Mouse (Mus musculus) embryo, embryonic 11.5 days (tissue): ENCODE measurements around the gene Dand5.

Experiments used
- DNase-seq: peaks from one replicate; pipeline ENCODE4 v3.0.0-alpha.2; 2012; ENCODE audit warnings: low read depth, low spot score

The Dand5 gene

GRCm38 (mm10) chr8:84822723-84823122 is at the start of gene Dand5:
Dand5 (minus strand) TSS chr8:84822823.
- DNase-seq = no peak

DNA sequence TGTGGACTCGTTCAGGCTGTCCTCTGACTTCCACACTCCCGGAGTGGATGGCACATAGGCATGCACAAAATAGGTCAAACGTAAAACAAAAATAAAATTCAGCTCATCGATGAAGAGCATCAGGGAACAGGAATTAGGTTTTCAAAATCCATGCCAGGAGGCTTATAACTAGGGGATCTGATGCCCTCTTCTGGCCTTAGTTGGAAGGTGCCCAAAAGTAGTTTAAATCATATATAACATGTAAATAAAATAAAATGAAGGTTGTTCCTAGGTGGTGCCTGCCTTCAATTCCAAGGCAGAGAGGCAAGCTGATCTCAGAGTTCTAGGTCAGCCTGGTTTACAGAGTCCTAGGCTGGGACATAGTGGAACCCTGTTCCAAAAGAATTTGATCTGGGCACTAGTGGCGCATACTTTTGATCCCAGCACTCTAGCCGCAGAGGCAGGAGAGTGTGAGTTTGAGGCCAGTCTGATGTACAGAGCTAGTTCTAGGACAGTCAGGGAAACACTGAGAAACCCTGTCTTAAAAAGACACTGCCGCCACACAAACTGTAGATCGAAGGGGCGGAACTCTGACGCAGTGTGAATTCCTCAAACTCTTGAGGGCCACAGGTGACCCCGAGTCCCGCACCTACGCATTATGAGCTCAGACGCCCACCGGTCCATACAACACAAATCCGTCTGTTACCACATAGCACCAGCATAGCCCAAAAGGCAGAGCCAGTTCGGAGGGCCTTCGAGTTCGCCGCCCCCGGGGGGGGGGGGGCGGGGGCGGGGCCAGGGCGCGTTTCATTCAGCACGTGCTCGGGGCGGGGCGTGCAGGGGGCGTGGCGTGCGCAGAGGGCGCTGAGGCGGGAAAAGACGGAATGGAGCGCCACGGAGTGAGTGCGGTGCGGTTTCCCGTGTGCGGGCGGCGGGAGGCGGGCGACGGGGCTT is 49.0 kb upstream of the Dand5 start, which contains the start of gene Syce2:
Gene Syce2, plus strand, starts transcription at position 736 of the 933 bp plus-strand sequence.
- peak; percentile 59 for DNase-seq

DNA sequence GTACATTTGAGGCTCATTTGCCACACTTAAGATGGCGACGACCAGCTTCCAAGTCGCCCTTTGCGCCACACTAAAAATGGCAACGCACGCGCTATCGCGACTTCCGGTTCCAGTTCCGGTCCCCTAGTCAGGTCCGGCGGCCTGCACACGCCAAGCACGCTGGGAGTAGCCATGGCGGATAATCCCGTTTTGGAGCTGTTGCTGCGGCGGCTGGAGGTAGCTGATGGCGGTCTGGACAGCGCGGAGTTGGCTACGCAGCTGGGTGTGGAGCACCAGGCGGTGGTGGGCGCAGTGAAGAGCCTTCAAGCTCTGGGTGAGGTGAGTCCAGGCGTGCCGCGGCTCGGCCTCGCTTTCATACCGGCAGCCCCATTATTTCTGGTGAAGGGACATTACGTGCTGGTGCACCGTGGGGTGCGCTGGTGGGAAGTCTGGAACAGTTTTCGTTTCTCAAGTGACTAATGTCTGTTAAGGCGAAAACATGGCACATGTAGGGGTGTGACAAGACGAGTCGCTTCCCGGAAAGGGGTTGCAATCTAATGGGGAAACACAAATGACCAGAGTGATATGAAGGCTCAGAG is 34.3 kb upstream of the Dand5 start, which contains the start of gene Farsa:
Gene Farsa, plus strand, starts transcription at position 126 of the 578 bp plus-strand sequence.
- DNase-seq = peak; percentile 87

DNA sequence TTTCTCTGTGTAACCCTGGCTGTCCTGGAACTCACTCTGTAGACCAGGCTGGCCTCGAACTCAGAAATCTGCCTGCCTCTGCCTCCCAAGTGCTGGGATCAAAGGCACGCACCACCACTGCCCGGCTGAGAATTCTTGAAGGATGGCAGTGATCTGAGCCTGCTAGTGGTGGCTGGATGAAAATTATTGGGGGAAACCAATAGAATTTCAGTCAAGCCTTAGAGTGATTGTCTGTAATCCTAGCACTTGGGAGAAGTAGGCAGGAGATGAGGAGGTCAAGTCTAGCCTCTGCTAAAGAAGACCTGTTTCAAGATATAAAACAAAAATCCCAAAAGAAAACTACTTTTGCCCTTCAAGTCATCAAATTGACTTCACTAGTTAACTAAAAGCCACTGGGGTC is 33.8 kb upstream of the Dand5 start:
- no peak for DNase-seq

DNA sequence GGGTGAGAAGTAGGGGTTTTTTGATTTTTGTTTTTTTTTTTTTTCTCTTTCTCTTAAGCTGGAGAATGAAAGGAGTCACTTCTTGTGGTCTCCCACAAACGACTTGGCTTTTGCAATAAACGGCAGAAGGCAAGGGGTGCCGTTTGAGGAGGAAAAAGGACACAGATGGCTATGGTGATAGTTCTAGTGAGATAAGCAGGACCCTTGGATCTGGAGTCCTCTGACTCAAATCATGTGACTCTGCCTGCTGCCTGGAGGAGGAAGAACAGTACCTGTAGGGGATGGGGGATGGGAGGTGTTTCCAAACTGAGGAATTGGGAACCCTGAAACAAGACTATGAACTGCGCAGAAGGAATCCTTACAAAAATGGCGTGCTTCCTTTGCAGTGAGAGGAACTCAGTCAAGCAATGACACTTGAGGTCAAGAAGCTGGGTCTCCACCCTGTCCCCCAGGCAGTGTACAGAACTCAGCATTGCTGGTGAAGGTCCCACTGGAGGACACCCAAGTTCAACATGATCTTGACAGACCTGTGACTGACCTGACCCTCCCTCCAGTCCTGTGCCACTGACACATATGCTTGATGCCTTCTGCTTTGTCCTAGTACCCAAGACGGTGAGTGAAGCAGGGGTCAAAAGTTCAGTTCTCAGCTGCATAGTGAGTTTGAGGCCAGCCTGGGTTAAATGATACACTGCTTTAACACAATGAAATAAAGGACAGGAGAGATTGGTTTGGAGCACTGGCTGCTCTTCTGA is 25.2 kb upstream of the Dand5 start:
- DNase-seq = no peak

- peak; percentile 99 for DNase-seq
These were observed 24.3 kb upstream of the Dand5 start, which contains the start of gene Calr for GRCm38 (mm10) chr8:84846722-84847572. Calr (minus strand) TSS chr8:84846934.

DNA sequence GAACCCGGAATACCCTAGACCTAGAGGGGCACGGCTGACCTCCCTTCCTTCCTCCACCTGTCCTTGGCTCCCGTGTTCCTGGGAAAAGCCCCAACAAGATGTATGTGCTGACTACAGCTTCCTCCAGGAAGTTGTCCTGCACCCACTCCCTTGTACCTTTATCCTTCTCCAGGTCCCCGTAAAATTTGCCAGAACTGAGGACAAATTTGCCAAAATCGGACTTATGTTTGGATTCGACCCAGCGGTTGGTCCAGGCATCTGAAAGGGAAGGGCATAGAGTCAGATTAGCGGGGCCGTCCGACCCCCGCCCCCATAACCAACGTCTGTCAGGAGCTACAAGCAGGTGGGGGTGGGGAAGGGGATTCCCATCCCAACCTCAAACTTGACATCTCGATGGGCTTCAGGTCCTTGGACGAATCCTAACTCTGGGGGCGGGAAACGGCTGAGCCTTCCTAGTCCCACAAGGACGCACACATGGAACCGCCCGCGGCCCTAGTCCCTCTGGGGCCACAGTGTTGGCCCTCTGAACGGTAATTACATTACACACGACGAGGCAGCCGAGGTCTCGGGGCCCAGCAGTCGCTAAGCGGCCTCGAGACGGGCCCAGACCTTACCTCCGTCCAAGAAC is 23.6 kb upstream of the Dand5 start:
- no peak for DNase-seq

GRCm38 (mm10) chr8:84845355-84846093 is 22.9 kb upstream of the Dand5 start:
- DNase-seq = no peak

DNA sequence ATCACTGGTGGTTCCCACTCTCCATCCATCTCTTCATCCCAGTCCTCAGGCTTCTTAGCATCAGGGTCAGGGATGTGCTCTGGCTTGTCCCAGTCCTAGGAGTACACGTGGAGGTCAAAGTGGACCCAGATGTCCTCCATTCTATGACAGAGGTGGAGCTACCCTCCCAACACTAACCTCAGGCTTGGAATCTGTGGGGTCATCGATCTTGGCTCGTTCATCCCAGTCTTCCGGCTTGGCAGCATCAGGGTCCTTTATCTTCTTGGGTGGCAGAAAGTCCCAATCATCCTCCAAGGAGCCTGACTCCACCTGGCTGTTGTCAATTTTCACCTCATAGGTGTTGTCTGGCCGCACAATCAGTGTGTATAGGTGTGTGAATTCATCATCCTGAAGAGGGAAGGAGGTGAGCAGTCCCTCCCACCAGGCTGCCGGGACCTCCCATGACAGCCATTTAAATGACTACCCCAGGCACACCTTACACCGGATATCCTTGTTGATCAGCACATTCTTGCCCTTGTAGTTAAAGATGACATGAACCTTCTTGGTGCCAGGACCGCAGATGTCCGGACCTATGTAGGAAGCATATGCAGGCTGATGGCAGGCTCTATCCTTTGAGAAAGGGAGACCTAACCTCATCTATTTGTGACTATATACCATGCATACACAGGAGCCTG is 21.9 kb upstream of the Dand5 start:
- DNase-seq = no peak

DNA sequence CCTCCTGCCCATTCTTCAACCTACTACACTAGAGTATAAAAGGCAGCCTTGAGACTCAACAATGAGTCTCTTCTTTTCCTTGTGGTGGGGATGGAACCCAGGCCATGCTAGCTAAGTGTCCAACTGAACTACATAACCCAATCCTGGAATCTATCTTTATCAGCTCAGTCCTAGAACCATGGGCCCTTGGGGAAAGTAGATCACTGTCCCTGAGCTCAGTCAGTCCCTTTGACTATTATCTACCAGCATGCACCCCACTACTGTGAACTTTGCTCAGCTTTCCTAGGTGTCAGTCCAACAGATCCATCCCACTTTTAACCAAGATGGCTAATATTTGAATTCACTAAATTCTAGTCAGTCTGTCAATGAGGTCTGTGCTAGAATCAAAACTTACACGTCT is 18.9 kb upstream of the Dand5 start:
- DNase-seq = no peak

DNA sequence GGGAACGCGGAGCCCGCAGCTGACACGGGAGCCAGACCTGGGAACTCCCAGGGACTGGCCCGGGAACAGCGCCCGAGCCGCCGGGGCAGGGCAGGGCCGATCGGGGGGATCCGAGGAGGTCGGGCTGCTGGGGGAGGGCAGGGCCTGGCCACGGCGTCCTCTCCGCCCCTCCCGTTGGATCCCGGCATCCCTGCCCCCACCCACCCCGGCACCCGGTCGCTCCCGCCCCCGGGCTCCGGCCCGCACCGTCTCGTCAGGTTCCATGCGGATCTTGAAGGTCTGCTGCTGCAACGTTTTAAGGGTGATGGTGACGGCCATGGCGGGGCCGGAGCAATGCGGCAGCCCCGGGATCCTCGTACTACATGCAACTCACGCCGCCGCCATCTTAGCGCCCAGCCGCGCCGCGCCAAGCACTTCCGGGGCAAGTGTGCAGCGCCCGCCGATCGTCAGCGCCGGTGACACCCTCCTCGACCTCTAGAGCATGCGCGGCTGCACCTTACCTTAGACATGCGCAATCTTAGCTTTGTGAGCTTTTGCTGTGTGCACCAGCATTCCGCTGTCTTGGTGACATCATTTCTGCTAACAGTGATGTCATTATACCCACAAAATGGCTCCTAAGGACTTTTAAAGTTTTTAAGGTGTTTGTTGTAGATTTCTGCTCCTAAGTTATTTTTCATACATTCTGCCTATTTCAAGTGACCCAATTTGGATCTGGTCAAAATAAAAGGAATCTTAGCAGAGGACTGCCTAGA is 17.8 kb upstream of the Dand5 start, which contains the start of gene Rad23a:
Gene Rad23a, minus strand, starts transcription at position 418 of the 752 bp plus-strand sequence.
- DNase-seq = peak; percentile 91

- no peak for DNase-seq
These were observed 17.2 kb upstream of the Dand5 start for GRCm38 (mm10) chr8:84839875-84840247.

DNA sequence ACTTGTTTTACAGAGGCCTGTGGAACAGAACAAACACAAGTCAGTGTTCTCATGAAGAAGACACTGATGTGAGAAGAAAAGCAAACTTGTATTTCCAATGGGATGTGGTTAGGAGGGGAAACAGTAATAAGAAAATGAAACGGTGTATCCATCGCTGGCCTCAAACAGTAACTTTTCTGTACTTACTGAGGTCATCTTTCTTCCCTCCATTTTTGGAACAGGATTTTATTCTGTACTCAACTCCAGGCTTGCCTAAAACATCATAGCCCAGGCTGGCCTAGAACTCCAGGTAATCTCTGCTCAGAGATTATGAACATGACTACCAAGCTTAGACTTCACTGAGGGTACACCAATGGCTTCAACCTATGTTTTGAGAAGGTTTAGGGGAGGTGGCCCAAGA is 16.8 kb upstream of the Dand5 start:
- DNase-seq = no peak

DNA sequence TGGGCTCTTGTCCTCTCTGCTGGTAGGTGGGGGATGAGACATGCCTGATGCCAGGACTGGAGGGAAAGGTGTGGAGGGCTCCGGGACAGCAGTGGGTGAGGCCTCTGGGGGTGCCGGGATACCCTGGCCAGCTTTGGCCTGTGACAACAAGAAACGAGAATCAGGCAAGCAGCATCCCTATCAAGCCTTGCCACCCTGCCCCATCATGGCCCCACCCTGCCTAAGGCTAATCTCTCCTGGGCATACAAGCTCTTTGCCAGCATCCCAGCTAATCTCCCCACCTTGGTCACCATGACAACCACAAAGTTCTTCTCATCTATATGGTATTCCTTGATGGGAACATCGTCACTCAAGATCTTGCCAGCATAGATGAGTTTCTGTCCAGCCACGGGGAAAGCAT is 15.9 kb upstream of the Dand5 start:
- DNase-seq = no peak

DNA sequence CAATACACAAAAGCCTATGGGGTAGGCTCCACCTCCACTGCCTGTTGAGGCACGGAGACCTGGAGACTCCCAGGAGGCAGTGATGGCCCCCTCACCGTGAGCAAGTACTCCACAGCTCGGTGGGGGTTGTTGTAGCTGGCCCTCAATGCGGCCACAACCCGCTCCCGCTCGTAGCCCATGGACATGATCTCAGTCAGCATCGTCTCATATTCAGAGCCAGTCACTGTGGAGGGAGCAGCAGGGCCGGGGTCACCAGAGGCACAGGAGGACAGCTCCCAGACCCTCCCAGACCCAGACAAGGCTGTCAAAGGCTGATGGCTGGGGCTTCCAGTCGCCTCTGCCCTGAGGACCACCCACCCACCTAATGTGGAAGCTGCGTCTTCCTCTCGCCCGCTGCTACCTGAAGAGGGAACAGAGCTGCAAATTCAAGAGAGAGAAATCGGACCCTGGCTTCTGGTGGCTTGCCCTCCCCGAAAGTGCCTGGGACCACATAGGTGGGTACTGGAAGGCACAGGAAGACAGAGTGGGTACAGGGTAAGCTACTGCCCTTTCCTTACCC is 15.4 kb upstream of the Dand5 start:
- no peak for DNase-seq

- peak; percentile 50 for DNase-seq
These were observed 14.7 kb upstream of the Dand5 start for GRCm38 (mm10) chr8:84837149-84837911.
